Mouse (Mus musculus) stomach, embryonic 16.5 days (tissue): ENCODE results near the gene Vwa3b. TPM values are rescaled to one million over a fixed set of nuclear protein-coding genes. Genes with fewer than 3 reads are reported as not detected.

Source experiments
- ATAC-seq: fragments of 200-750 bp; cut with Nextera tagmentation; 2 replicates; pipeline ENCODE4 v1.8.0; 2017; ENCODE audit warnings: moderate number of reproducible peaks, moderate TSS enrichment; ENCODE audit not compliant: insufficient read depth, low FRiP score
- H3K27ac ChIP-seq: fragments of 300-500 bp; sonication (generic); 2 replicates; pipeline ENCODE4 v1.5.1; 2014; ENCODE audit warnings: low read length
- H3K27me3 ChIP-seq: fragments of 300-500 bp; sonication (generic); 2 replicates; pipeline ENCODE4 v1.6.1; 2014; ENCODE audit warnings: low read length, control low read depth, mixed read lengths; ENCODE audit not compliant: control insufficient read depth, insufficient read depth
- H3K36me3 ChIP-seq: fragments of 300-500 bp; sonication (generic); 2 replicates; pipeline ENCODE4 v1.6.1; 2014; ENCODE audit warnings: low read length; ENCODE audit not compliant: control insufficient read depth, insufficient read depth
- H3K4me1 ChIP-seq: fragments of 300-500 bp; sonication (generic); 2 replicates; pipeline ENCODE4 v1.6.1; 2014; ENCODE audit warnings: low read length, control low read depth, mixed read lengths; ENCODE audit not compliant: control insufficient read depth, insufficient read depth
- H3K4me2 ChIP-seq: fragments of 300-500 bp; sonication (generic); 2 replicates; pipeline ENCODE4 v1.6.1; 2014; ENCODE audit warnings: low read depth, low read length, mixed read lengths
- H3K4me3 ChIP-seq: fragments of 300-500 bp; sonication (generic); replicated peaks from 2 replicates; pipeline ENCODE4 v1.5.1; 2014; ENCODE audit warnings: mild to moderate bottlenecking, low read length
- H3K9ac ChIP-seq: fragments of 300-500 bp; sonication (generic); 2 replicates; pipeline ENCODE4 v1.6.1; 2014; ENCODE audit warnings: low read length
- H3K9me3 ChIP-seq: fragments of 300-500 bp; sonication (generic); replicated peaks from 2 replicates; pipeline ENCODE4 v1.6.1; 2016; ENCODE audit warnings: low read length, control low read depth; ENCODE audit not compliant: control insufficient read depth
- WGBS: fragments of 180-500 bp; shearing (Covaris S2); extraction: QIAGEN DNeasy Blood & Tissue Kit; methylation state at CpG from one replicate; pipeline ENCODE4 v1.1.7; 2014; 5-methylcytosine and 5-hydroxymethylcytosine counted together
- polyA plus RNA-seq: library from polyadenylated mRNA; unstranded; fragments of >200 nt; fragmentation: Nextera tagmentation; extraction: Ambion mirVana; gene quantifications from 2 replicates; pipeline ENCODE4 v1.2.1, GENCODE M21; 2015

Vwa3b gene
- polyA plus RNA-seq, 1 experiment from 2014 or later, result 0.37 TPM

DNA sequence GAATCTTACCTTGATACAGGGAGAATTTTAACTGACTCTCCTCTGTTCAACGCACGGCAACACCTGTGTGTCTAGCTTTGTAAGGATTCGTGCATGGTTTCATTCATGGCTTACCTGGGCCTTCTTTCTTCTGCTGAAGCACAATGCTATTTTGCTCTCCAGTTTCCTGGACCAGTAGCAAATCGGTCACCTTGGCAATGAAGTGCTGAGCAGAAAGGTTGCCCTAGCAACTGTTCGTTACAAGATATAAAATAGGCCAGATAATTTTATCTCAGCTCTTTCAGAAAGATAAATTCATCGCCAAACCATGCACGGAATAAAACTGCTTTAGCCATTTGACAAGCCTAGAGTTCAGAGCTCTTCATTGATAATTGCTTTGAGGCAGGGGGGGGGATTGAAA is 123.5 kb downstream of the Vwa3b start:
- WGBS, result 88% methylated on average over 7 of the region's 7 CpGs
- ATAC-seq, result no peak

GRCm38 (mm10) chr1:37151896-37152295 is 125.5 kb downstream of the Vwa3b start:
- H3K9me3 ChIP-seq, result no peaks in the 10 kb centered on the region
- no peaks in the 10 kb centered on the region for H3K27me3 ChIP-seq
- no peaks in the 10 kb centered on the region for H3K4me1 ChIP-seq
- H3K36me3 ChIP-seq, result no peaks in the 10 kb centered on the region
- no peak overlapping the region for H3K4me3 ChIP-seq
- H3K9ac ChIP-seq, result no peak overlapping the region
- WGBS, result 85% methylated on average over 9 of the region's 9 CpGs
- no peak overlapping the region for H3K27ac ChIP-seq
- H3K4me2 ChIP-seq, result no peak overlapping the region
- no peak for ATAC-seq

More for the DNA sequence above, 123.5 kb downstream of the Vwa3b start:
- Histone ChIP-seq H3K9me3 (no peaks in the 10 kb centered on the region), H3K36me3 (no peaks in the 10 kb centered on the region), H3K4me2 (no peak overlapping the region), H3K27ac (no peak overlapping the region), H3K27me3 (no peaks in the 10 kb centered on the region), H3K9ac (no peak overlapping the region), H3K4me1 (no peaks in the 10 kb centered on the region), H3K4me3 (no peak overlapping the region)

DNA sequence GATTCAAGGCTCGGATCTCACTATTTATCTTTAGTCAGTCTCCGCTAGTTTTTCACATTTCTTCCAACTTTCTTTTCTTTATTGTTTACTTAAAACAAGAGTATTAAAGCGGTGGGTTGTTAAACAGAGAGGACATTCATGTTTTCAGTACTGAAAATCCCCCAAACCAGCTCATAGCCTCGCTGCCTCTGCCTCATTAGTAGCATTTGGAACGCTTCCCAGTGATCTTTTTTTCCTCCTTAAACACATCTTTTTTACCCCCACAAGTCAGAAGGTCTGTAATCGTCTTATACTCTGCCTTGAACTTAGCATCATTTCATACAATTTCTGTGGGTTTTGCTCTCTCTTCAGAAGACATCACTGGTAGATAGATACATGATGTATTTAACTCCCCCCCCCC is 139.7 kb downstream of the Vwa3b start:
- no peak overlapping the region for H3K27ac ChIP-seq
- WGBS, result 19% methylated on average over 6 of the region's 6 CpGs
- H3K36me3 ChIP-seq, result no peaks in the 10 kb centered on the region
- H3K4me2 ChIP-seq, result no peak overlapping the region
- H3K9me3 ChIP-seq, result no peaks in the 10 kb centered on the region
- ATAC-seq, result no peak
- H3K9ac ChIP-seq, result no peak overlapping the region
- no peaks in the 10 kb centered on the region for H3K27me3 ChIP-seq
- peaks cover 5% of the 10 kb centered on the region; the same call in 1 of the 2 replicates for H3K4me1 ChIP-seq
- H3K4me3 ChIP-seq, result no peak overlapping the region

DNA sequence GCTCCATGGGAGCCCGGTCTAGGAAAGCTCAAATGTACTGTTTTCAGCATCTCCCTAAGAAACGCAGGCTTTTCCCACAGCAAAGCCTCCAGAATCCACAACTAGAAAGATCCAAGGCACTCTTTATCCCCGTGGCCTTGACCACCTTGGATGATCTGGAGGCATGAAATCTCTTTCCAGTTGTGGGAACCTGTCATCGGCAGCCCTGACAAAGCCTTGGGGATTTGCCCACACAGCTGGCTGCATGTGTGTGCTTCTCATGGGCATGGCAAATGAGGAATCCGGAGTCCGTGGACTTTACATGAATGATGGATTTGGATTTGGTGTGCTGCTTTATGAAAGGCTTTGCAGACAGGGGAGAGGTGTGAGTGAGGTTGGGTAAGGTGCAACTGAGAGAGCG is 141.5 kb downstream of the Vwa3b start:
- Histone ChIP-seq H3K9ac (no peak overlapping the region), H3K4me3 (no peak overlapping the region), H3K27me3 (no peaks in the 10 kb centered on the region), H3K27ac (no peak overlapping the region), H3K4me1 (peaks cover 5% of the 10 kb centered on the region; the same call in 1 of the 2 replicates), H3K9me3 (no peaks in the 10 kb centered on the region), H3K4me2 (no peak overlapping the region), H3K36me3 (no peaks in the 10 kb centered on the region)
- no peak for ATAC-seq
- 67% methylated on average over 7 of the region's 7 CpGs for WGBS

DNA sequence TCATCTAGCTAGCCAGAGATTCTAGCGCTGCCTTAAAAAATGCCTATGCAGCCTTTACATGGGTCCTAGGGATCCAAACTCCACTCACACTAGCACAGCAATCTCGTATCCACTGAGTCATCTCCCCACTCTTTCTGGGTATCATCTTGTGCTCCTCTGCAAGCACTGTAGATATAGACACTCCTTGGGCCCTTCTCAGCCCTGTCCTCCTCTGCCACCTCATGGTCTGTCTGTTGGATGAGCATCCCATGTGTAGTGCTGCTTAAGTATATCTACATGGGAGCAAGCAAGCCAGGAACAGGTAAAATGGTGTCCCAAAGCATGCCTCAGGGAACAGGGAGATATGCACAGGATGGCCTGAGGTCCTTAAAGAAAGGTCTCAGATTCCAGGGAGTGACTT is 151.5 kb downstream of the Vwa3b start:
- Histone ChIP-seq H3K9me3 (no peaks in the 10 kb centered on the region), H3K4me2 (no peak overlapping the region), H3K27me3 (no peaks in the 10 kb centered on the region), H3K4me3 (no peak overlapping the region), H3K27ac (no peak overlapping the region), H3K36me3 (no peaks in the 10 kb centered on the region), H3K4me1 (no peaks in the 10 kb centered on the region), H3K9ac (no peak overlapping the region)
- 84% methylated on average over 2 of the region's 2 CpGs for WGBS
- no peak for ATAC-seq

- H3K4me3 ChIP-seq, result no peak overlapping the region
- H3K36me3 ChIP-seq, result no peaks in the 10 kb centered on the region
Measured at GRCm38 (mm10) chr1:37179852-37180251, 153.5 kb downstream of the Vwa3b start.

DNA sequence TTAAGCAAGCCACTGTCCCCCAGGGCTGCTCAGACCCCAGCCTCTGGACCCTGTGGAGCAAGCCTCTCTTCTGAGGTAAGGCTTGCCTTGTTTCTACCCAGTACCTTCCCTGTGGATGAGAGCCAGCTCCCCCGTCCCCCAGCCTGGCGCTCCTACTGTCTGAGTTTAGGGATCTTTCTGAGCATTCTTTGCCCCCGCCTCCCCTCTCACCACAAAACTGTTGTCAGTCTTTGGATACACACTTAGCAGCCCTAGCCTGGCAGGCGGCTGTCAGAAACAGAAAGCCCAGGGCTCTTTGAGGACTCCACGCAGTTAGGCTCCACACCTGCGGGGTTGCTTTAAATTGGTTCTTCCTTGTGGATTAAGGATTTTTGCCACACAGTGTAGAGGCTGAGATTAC is 160.7 kb downstream of the Vwa3b start:
- no peak overlapping the region for H3K4me3 ChIP-seq
- H3K9me3 ChIP-seq, result no peaks in the 10 kb centered on the region
- no peak overlapping the region for H3K4me2 ChIP-seq
- H3K4me1 ChIP-seq, result no peaks in the 10 kb centered on the region
- no peak overlapping the region for H3K27ac ChIP-seq
- 77% methylated on average over 6 of the region's 6 CpGs for WGBS
- H3K36me3 ChIP-seq, result no peaks in the 10 kb centered on the region
- ATAC-seq, result no peak
- no peaks in the 10 kb centered on the region for H3K27me3 ChIP-seq
- H3K9ac ChIP-seq, result no peak overlapping the region

More at GRCm38 (mm10) chr1:37179852-37180251, 153.5 kb downstream of the Vwa3b start:
- Histone ChIP-seq H3K4me2 (no peak overlapping the region), H3K27ac (no peak overlapping the region), H3K27me3 (no peaks in the 10 kb centered on the region), H3K9ac (no peak overlapping the region), H3K9me3 (no peaks in the 10 kb centered on the region), H3K4me1 (no peaks in the 10 kb centered on the region)
- no peak for ATAC-seq
- 80% methylated on average over 5 of the region's 5 CpGs for WGBS

DNA sequence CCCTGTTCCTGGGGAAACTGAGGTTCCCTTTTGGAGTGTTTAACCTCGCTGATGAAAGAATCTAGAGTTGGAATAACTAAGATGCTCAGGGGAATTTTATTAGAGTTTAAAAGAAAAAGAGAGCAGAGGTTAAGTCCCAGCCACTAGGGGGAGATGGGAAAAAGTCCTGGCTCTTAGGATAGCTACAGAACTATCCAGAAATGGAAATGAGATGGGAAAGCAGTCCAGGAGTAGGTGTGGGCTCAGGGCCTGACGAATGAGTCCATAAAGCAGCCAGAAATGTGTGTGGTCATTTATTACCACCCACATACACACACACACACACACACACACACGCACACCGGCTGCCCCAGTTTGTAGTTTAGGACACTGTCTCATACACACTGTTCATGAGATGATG is 168.2 kb downstream of the Vwa3b start:
- WGBS, result 53% methylated on average over 4 of the region's 4 CpGs
- H3K27me3 ChIP-seq, result no peaks in the 10 kb centered on the region
- no peak overlapping the region for H3K4me2 ChIP-seq
- no peak overlapping the region for H3K27ac ChIP-seq
- H3K4me3 ChIP-seq, result no peak overlapping the region
- ATAC-seq, result peak; percentile 50; the same call in 1 of the 2 replicates
- H3K9ac ChIP-seq, result no peak overlapping the region
- no peaks in the 10 kb centered on the region for H3K4me1 ChIP-seq
- H3K36me3 ChIP-seq, result no peaks in the 10 kb centered on the region
- H3K9me3 ChIP-seq, result no peaks in the 10 kb centered on the region

DNA sequence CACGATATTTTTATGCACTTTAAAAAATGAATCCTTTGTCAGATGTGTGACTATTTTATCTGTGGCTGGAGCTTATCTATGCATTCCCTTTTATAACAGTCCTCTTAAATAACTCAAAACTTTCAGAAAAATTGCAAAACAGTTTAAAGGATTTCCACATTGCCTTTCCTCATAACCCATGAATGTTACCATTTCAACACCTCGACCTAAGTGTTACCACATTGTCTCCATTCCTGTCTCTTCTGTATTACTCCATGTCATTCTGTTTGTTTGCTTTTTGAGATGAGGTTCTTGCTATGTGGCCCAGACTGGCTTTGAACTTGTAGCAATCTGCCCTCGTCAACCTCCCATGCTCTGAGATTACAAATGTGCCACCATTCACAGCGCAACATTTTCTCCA is 175.0 kb downstream of the Vwa3b start:
- no peaks in the 10 kb centered on the region for H3K27me3 ChIP-seq
- H3K9me3 ChIP-seq, result no peaks in the 10 kb centered on the region
- no peak overlapping the region for H3K9ac ChIP-seq
- 82% methylated on average over 4 of the region's 4 CpGs for WGBS
- ATAC-seq, result no peak
- H3K36me3 ChIP-seq, result no peaks in the 10 kb centered on the region
- H3K27ac ChIP-seq, result no peak overlapping the region
- H3K4me3 ChIP-seq, result no peak overlapping the region
- H3K4me2 ChIP-seq, result no peak overlapping the region
- no peaks in the 10 kb centered on the region for H3K4me1 ChIP-seq

- H3K4me2 ChIP-seq, result no peak overlapping the region
- no peaks in the 10 kb centered on the region for H3K27me3 ChIP-seq
- no peaks in the 10 kb centered on the region for H3K4me1 ChIP-seq
- H3K9ac ChIP-seq, result no peak overlapping the region
- 55% methylated on average over 8 of the region's 8 CpGs for WGBS
- H3K4me3 ChIP-seq, result no peak overlapping the region
- no peaks in the 10 kb centered on the region for H3K9me3 ChIP-seq
- ATAC-seq, result no peak
- H3K27ac ChIP-seq, result no peak overlapping the region
- H3K36me3 ChIP-seq, result no peaks in the 10 kb centered on the region
Measured at GRCm38 (mm10) chr1:37207743-37208142, 181.3 kb downstream of the Vwa3b start.
